Mouse (Mus musculus): ENCODE data around the gene Cttnbp2. TPM values are rescaled to one million over a fixed set of nuclear protein-coding genes. Genes with fewer than 3 reads are reported as not detected.

Gene Cttnbp2
- polyA plus RNA-seq, 1 experiment from 2014 or later, result 6.0 TPM

DNA sequence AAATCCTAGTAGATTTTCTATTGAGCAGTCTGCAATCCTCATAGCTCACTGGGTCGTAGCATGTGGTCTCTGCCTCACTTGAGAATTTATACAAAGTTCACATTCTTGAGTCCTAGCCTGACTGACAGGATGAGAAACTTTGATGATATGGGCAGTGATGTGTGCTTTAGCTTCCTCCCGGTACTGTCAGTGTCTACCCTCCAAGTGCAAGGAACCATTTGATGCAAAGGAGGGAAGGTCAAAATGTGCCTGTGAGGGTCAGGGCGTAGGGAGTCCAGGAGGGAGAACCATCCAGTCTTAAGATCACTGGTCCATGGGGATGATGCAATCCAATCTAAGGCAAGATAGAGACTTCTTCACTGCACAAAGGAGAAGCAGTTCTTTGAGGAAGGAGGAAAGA is 179.2 kb downstream of the Cttnbp2 start:
- no peaks in the 10 kb centered on the region for H3K27me3 ChIP-seq (ENCODE audit: control insufficient read depth, insufficient read depth, low read length)
- H3K4me1 ChIP-seq (ENCODE audit: control insufficient read depth, insufficient read depth, low read length), result no peaks in the 10 kb centered on the region
- no peak overlapping the region for H3K27ac ChIP-seq (ENCODE audit: low read length)
- H3K9me3 ChIP-seq (replicated peaks; ENCODE audit: control insufficient read depth, low read length), result no peaks in the 10 kb centered on the region
- ATAC-seq (replicated peaks; ENCODE audit: extremely low read depth, insufficient read depth, low FRiP score), result no peak
- H3K4me3 ChIP-seq (ENCODE audit: low read length), result no peak overlapping the region
- no peaks in the 10 kb centered on the region for H3K36me3 ChIP-seq (ENCODE audit: control insufficient read depth, insufficient read depth)
- 69% methylated on average over 3 of the region's 3 CpGs for WGBS
- H3K4me2 ChIP-seq (ENCODE audit: low read depth, low read length), result no peak overlapping the region
- H3K9ac ChIP-seq (ENCODE audit: low read length), result no peak overlapping the region

GRCm38 (mm10) chr6:18322950-18323349 is 191.7 kb downstream of the Cttnbp2 start:
- Histone ChIP-seq H3K9ac (ENCODE audit: low read length) (no peak overlapping the region), H3K27ac (ENCODE audit: low read length) (no peak overlapping the region), H3K36me3 (ENCODE audit: control insufficient read depth, insufficient read depth) (no peaks in the 10 kb centered on the region), H3K27me3 (ENCODE audit: control insufficient read depth, insufficient read depth, low read length) (no peaks in the 10 kb centered on the region), H3K4me1 (ENCODE audit: control insufficient read depth, insufficient read depth, low read length) (no peaks in the 10 kb centered on the region), H3K4me3 (ENCODE audit: low read length) (no peak overlapping the region), H3K9me3 (replicated peaks; ENCODE audit: control insufficient read depth, low read length) (no peaks in the 10 kb centered on the region), H3K4me2 (ENCODE audit: low read depth, low read length) (no peak overlapping the region)
- 93% methylated on average over 1 of the region's 1 CpGs for WGBS
- ATAC-seq (replicated peaks; ENCODE audit: extremely low read depth, insufficient read depth, low FRiP score), result no peak

Small RNA genes lying within 50 kb of the gene (microRNA-seq; reads per million reads assigned to microRNA genes)
- gene Gm26233, result not detected
